Mouse (Mus musculus): ENCODE results near the gene Gjd2. TPM values are rescaled to one million over a fixed set of nuclear protein-coding genes. Genes with fewer than 3 reads are reported as not detected.

Gjd2 gene
- polyA plus RNA-seq (2017; shearing (Covaris generic)) = not detected

DNA sequence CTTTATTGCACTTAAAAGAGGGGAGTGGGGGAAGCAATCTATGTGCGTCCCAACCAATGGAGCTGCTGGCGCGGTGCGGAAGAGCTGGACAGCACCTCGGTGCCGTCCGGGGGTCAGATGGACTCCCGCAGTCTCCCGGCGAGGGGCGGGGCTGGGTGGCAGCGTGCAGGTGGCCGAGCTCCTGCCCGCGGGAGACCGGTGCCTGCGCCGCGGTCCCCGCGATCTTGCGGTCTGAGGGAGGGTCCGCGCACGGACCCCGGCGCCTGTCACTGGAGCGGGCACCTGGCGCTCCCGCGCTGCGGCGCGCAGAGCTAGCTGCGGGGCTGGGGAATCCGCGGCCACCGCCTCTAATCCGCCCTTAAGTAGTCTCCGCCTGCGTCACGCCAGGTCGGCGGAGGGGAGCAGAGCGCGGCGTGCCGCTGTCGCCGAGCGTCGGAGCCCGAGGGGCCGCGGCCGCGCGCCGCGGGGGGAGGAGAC is at the start of gene Gjd2:
Gjd2 (minus strand) TSS at position 325 of the 477 bp plus-strand sequence.
- no peak for ATAC-seq

- no peak for ATAC-seq
These were observed 46.7 kb upstream of the Gjd2 start for GRCm38 (mm10) chr2:114060071-114060591.

GRCm38 (mm10) chr2:114059608-114060007 is 46.2 kb upstream of the Gjd2 start:
- ATAC-seq = no peak

GRCm38 (mm10) chr2:114058226-114058796 is 44.9 kb upstream of the Gjd2 start:
- peak; percentile 46 for ATAC-seq

- ATAC-seq = no peak
These were observed 44.0 kb upstream of the Gjd2 start for GRCm38 (mm10) chr2:114057303-114057853.

DNA sequence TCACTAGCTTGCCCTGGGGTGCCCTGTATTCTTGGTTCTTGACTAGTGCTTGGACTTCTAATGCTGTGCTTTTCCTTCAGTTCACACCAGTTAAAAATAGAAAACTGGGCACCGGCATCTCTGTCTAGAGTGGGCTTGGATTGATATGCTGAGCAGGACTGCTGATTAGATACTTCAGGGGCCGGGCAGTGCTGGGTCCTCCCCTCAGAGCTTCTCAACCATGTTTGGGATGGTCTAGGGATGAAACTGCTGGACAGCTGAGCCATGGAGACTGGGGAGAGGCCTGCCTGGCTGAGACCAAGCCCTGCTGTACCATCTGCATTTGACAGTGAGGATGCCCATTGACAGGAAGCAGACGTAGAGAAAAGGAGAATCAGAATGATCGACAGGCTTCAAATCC is 40.7 kb upstream of the Gjd2 start:
- ATAC-seq = no peak

DNA sequence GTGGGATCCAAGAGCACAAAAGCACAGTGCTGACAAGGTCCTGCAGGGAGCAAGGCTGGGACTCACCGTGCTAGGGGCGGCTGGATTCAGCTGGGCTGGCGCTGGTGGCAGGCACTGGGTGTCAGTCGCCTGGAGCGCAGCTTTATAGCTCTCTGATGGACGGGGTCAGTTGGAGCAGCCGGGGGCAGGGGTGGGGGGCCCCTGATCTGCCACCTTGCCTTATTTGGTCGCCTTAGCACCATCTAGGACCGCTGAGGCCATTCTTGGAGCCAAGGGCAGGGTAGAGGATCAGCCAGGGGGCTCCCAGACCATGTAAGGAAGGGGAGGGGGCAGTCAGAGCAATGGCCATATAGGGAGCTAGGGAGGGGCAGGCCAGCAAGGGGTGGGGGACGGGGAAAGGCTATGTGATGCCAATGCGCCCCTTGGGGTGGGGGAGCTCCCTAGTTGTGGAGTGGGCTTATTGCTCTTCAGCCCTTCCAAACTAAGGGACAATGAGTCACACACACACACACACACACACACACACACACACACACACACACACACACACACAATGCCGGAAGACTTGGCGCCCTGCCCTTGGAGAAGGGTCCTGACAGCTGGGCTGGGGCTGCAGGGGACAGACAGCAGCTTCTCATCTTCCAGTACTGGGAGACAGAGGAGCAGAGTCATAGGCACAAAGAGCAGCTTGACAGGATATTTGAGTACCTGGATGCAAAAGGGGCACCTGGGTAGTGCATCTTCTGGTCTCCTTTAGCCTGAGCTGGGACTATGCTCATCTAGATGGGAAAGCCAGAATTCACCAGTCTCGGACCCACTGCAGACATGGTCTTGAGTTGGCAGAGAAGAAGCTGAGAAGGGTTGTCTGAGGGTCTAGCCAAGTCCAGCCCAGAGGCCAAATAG is 39.5 kb upstream of the Gjd2 start, which contains the start of gene Actc1:
Actc1 (minus strand) TSS at position 853 of the 903 bp plus-strand sequence.
- ATAC-seq = no peak

- no peak for ATAC-seq
These were observed 38.4 kb upstream of the Gjd2 start for GRCm38 (mm10) chr2:114051871-114052241.

DNA sequence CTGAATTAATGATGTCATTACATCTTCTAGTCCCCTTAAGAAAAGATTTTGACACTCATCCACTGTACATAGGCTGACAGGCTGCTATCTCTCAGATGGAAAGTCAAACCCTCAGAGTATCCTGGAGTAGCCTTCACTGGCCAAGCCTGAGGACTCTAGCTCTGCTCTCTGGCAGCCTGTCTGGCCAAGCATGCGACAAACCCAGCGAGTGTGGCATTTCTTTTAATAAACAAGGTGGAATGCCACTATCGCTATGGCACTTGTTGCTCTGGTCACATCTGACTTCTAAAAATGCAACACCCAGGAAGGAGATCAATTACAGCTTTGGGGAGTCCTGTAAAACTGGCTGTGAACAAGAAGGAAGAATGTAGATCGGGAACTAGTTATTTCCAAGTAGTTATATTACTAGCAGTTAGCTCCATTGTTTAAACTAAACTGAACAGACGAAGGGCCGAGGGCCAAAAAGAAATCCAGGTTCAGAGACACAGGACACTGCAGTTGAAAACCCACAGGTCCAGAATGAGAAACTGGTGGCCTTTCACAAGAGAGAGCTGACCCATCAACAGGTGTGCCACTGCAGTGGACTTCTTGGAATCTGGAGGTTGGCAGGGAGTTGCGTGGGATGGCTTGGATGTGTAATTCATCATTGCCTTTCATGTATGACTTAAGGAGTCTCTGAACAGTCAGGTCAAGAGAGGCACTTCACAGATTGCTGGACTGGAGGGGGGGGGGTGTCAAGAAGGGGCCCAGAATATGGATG is 37.9 kb upstream of the Gjd2 start:
- ATAC-seq = no peak

GRCm38 (mm10) chr2:114050150-114050549 is 36.7 kb upstream of the Gjd2 start:
- ATAC-seq = no peak

DNA sequence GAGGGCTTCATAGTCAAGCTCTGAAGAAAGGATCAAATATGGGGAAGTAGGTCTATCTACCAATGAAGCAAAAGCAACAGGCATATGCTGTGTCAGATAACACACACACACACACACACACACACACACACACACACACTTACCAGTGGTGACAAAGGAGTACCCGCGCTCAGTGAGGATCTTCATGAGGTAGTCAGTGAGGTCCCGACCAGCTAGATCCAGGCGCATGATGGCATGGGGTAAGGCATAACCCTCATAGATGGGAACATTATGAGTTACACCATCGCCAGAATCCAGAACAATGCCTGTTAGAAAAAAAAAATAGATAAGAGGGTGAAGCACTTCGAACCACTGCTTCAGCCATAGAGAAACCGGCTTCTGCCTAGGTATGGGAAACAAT is 36.0 kb upstream of the Gjd2 start:
- ATAC-seq = no peak

GRCm38 (mm10) chr2:114047960-114048611 is 34.7 kb upstream of the Gjd2 start:
- ATAC-seq = no peak

GRCm38 (mm10) chr2:114046151-114046664 is 32.8 kb upstream of the Gjd2 start:
- no peak for ATAC-seq

DNA sequence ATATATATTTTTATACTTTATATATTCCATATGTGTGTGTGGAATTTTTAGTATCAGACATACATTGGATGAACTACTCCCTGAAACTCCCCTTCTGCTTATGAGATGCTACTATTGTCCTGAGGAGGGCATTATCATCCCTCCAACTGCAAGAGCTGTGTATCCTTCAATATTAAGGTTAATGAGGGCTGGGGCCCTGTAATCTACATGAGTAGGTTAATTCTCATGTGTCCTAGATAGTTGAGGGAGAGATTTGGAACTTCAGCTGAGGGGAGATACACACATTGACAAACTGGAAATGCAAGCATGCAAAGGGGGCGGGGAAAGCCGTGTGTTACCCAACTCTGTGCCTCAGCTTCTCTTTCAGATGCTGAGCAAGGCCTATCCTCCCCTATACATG is 24.5 kb upstream of the Gjd2 start:
- no peak for ATAC-seq

DNA sequence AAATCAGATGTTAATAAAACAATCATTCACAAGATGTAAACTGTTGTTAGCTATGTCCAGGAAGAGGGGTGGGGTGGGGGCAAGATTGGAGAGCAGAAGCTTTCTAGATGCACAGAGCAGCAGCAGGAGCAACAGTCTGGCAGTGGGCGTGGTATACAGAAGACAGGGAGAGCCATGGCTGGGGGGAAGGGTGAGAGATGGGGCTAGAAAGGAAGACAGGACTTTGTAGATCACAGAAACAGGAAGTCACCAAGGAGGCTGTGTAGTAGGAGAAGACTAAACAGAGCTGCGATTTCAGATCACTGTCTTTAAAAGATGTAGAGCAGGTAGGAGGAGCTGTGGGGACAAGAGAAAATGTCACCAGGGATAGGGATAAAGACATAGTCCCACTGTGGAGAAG is 18.8 kb upstream of the Gjd2 start:
- peak; percentile 69 for ATAC-seq

DNA sequence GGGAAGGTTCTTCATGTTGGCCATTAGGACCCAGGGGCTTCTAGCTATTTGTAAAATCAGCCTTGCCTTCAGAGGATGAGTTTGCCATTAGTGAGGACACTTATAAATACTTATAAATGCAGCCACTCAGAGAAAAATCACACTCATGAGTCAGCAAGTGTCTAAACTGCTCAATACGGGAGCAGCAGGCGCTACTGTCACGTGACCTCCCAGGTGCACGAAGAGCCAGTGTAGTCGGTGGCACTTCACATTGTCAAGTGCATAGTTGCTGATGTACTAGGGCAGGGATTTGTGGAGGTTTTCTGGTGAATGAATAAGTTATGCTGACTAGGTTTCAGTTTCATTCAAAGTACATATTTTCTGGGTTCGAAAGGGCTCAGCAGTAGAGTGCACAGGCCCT is 10.0 kb upstream of the Gjd2 start:
- no peak for ATAC-seq

GRCm38 (mm10) chr2:114020210-114020563 is 6.8 kb upstream of the Gjd2 start:
- no peak for ATAC-seq

GRCm38 (mm10) chr2:114019474-114020209 is 6.2 kb upstream of the Gjd2 start:
- no peak for ATAC-seq

DNA sequence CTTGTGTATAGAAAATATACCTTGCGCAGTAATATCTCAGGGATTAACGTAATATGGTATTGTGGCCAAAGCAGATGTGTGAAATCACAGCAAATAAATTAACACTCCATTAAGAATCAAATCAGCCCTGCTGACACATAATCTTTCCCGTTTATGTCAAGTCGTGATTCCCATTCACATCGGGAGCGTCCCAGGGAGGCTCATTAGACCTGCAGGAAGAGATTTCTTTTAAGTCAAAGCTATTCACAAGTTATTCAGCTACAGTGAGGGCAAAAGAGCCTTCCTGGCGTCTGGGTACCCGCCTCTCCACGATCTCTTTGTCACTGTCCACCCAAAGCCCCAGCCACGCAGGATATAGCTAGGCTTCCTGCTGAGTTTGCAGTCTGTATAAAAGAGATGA is 4.7 kb upstream of the Gjd2 start:
- no peak for ATAC-seq

DNA sequence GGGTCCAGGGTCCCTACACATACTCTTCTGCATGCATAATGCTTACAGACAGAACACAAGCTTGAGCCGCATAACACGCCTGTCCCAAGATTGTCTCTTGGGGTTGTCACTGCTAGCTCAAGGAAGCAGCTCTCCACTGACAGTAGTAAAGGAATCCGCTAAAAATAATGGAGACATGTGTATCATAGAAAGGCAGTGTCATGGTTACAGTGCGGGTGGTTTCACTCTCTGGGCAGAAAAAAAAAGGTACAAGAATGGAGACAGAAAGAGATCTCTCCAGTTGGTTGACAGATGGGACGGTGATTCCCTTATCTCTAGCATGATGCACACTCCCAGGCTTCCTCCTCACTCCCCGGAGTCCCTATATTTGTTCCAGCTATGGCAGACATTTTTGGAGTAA is 1.4 kb upstream of the Gjd2 start:
- no peak for ATAC-seq

DNA sequence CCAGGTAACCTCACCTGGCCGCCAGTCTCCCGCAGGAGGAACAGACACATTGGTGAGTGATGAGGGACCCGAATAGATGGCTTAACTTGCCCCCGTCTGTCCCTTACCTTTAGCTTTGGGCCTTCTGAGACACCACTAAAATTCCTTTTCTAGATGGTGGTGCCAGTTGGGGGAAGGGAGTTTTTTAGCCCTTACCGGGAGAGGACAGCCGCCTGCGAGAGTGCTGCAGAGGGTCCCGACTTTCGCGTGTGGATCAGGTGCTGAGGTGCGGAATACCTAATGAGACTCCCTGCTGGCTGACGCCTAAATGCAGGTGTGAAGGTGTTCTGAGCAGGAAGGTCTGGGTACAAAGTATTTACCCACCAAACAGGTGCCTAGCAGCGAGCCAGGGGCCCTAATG is 427 bp upstream of the Gjd2 start:
- ATAC-seq = no peak

Measured in inflammation-experienced regulatory T-cells, adult 6 months (primary cell).